Mouse (Mus musculus) kidney, adult 2 months (tissue): Measurements from ENCODE around the gene Csnk2b.

Experiments
- CTCF ChIP-seq: fragments of 200-500 bp; conservative IDR thresholded peaks from 2 replicates; pipeline ENCODE4 v1.5.1; 2011; ENCODE audit warnings: low read depth, mild to moderate bottlenecking, control low read depth, low read length, moderate library complexity, mixed read lengths; ENCODE audit not compliant: insufficient read depth, insufficient read length
- POLR2A ChIP-seq: fragments of 200-500 bp; IDR thresholded peaks from one replicate; pipeline ENCODE4 v1.6.1; 2011; ENCODE audit warnings: low read depth, low read length, control low read depth

- TF ChIP-seq CTCF = no peak
- no peak for TF ChIP-seq POLR2A
Observed at GRCm38 (mm10) chr17:35108097-35108496, 13.8 kb downstream of the Csnk2b start, which contains the start of gene Ly6g5c.
